11 mouse cellular contexts compared by ENCODE assay signal in genomic region chr11:98034840-98035239, GRCm38 (mm10). TPM values are rescaled to one million over a fixed set of nuclear protein-coding genes. Genes with fewer than 3 reads are reported as not detected.
A peak's percentile ranks its signal among the peaks of the same experiment; 100 is the strongest.
DNase-seq lines count a peak whose midpoint lies in the region; ATAC-seq lines count a peak whose summit lies in the region.
"Had no signal": no experiment of that assay in that cellular context is flagged by ENCODE, and none has a peak within 500 bp of the region (broad histone marks: within the 10 kb centered on the region; RNA-seq: fewer than 3 reads in every experiment).

No protein-coding gene starts in this region.

- intact Hi-C loops in gastrocnemius, postnatal 36 days (cut with DNase I): no loop called here

- H3K27ac ChIP-seq in forebrain, embryonic 15.5 days (replicated peaks): peak overlapping the region; percentile 44
- peak overlapping the region; percentile 31; the same call in 1 of the 2 replicates for H3K27ac ChIP-seq in midbrain, embryonic 11.5 days (ENCODE audit: low read depth, low read length)
- H3K27ac ChIP-seq: liver, embryonic 13.5 days had no signal

- 13% methylated on average over 4 of the region's 4 CpGs for WGBS in forebrain, embryonic 15.5 days
- WGBS in midbrain, embryonic 11.5 days: 21% methylated on average over 4 of the region's 4 CpGs

- H3K9ac ChIP-seq in forebrain, embryonic 15.5 days (replicated peaks): no peak overlapping the region
- H3K9ac ChIP-seq in midbrain, embryonic 11.5 days (ENCODE audit: low read length): peak overlapping the region; percentile 25; the same call in 1 of the 2 replicates
- H3K9ac ChIP-seq: liver, embryonic 13.5 days had no signal

- peak; percentile 28; the same call in 1 of the 2 replicates for ATAC-seq in forebrain, embryonic 15.5 days (replicated peaks)
- peak; percentile 47; the same call in 1 of the 2 replicates for ATAC-seq in midbrain, embryonic 11.5 days (ENCODE audit: low FRiP score)

- H3K36me3 ChIP-seq in forebrain, embryonic 15.5 days: peaks cover 14% of the 10 kb centered on the region
- peaks cover 4% of the 10 kb centered on the region; the same call in 1 of the 2 replicates for H3K36me3 ChIP-seq in midbrain, embryonic 11.5 days (ENCODE audit: control insufficient read depth, insufficient read depth, low read length)

- DNase-seq in gastrocnemius, postnatal 10 days: peak; percentile 12
- DNase-seq in gastrocnemius, postnatal 36 days: no peak
- DNase-seq in brain, adult 2 months (ENCODE audit: low read depth, low spot score): peak; percentile 63
- peak; percentile 90 for DNase-seq in midbrain, embryonic 11.5 days (ENCODE audit: low spot score, missing footprints)
- no peak for DNase-seq in adrenal gland, postnatal 10 days
- no peak for DNase-seq in urinary bladder, postnatal 25 days (ENCODE audit: low spot score)
- no peak for DNase-seq in spleen, adult 18-20 months
- DNase-seq: kidney, postnatal 14 days; liver, embryonic 13.5 days had no signal

- H3K4me3 ChIP-seq in forebrain, embryonic 15.5 days: no peak overlapping the region
- no peak overlapping the region for H3K4me3 ChIP-seq in midbrain, embryonic 11.5 days (ENCODE audit: low read depth, low read length)
- H3K4me3 ChIP-seq: erythroblast, embryonic 14.5 days; liver, embryonic 13.5 days had no signal

- H3K9me3 ChIP-seq in forebrain, embryonic 15.5 days: no peaks in the 10 kb centered on the region
- no peaks in the 10 kb centered on the region for H3K9me3 ChIP-seq in midbrain, embryonic 11.5 days (ENCODE audit: control insufficient read depth, low read length)
- H3K9me3 ChIP-seq: liver, embryonic 13.5 days had no signal

- H3K27me3 ChIP-seq in forebrain, embryonic 15.5 days: peaks cover 10% of the 10 kb centered on the region; the same call in 1 of the 2 replicates
- peaks cover 10% of the 10 kb centered on the region for H3K27me3 ChIP-seq in midbrain, embryonic 11.5 days (ENCODE audit: control insufficient read depth, insufficient read depth, low read length)

- H3K4me1 ChIP-seq in forebrain, embryonic 15.5 days: peaks cover 27% of the 10 kb centered on the region
- H3K4me1 ChIP-seq in midbrain, embryonic 11.5 days (ENCODE audit: control insufficient read depth, insufficient read depth, low read length): peaks cover 12% of the 10 kb centered on the region

- H3K4me2 ChIP-seq in forebrain, embryonic 15.5 days (replicated peaks): no peak overlapping the region
- no peak overlapping the region for H3K4me2 ChIP-seq in midbrain, embryonic 11.5 days
- H3K4me2 ChIP-seq: liver, embryonic 13.5 days had no signal

RNA-seq across cellular contexts. Expression of gene Rpl19, which starts 8.3 kb away (rescaled TPM):
- total RNA-seq in gastrocnemius, postnatal 10 days (2021): 100 to 1,000 TPM; 848 to 925 TPM
- 100 to 1,000 TPM; 368 to 452 TPM for total RNA-seq in gastrocnemius, postnatal 36 days (2021)
- polyA plus RNA-seq in forebrain, embryonic 15.5 days (2015; fragmentation: Nextera tagmentation; extraction: Ambion mirVana): 667 and 700 TPM in 2 replicates
- 945 and 991 TPM in 2 replicates for polyA plus RNA-seq in midbrain, embryonic 11.5 days (2014; fragmentation: Nextera tagmentation; extraction: Ambion mirVana)
- total RNA-seq in adrenal gland, postnatal 10 days (2021): 1,000 to 10,000 TPM; 1,275 to 1,278 TPM

RNA-seq across cellular contexts. Expression of gene Cacnb1, which starts 12.0 kb away (rescaled TPM):
- total RNA-seq in gastrocnemius, postnatal 10 days (2021): 100 to 1,000 TPM; 313 to 347 TPM
- total RNA-seq in gastrocnemius, postnatal 36 days (2021): 100 to 1,000 TPM; 215 to 243 TPM
- 40.7 and 41.5 TPM in 2 replicates for polyA plus RNA-seq in forebrain, embryonic 15.5 days (2015; fragmentation: Nextera tagmentation; extraction: Ambion mirVana)
- 9.7 and 10.3 TPM in 2 replicates for polyA plus RNA-seq in midbrain, embryonic 11.5 days (2014; fragmentation: Nextera tagmentation; extraction: Ambion mirVana)
- 10 to 100 TPM; 11.7 to 29.3 TPM for total RNA-seq in adrenal gland, postnatal 10 days (2021)

RNA-seq across cellular contexts. Expression of gene Stac2, which starts 18.4 kb away (rescaled TPM):
- under 1 TPM; 0.26 to 0.36 TPM for total RNA-seq in gastrocnemius, postnatal 10 days (2021)
- total RNA-seq in gastrocnemius, postnatal 36 days (2021): under 1 TPM; 0.07 to 0.15 TPM
- polyA plus RNA-seq in forebrain, embryonic 15.5 days (2015; fragmentation: Nextera tagmentation; extraction: Ambion mirVana): 2.9 and 3.2 TPM in 2 replicates
- 0.37 and 0.47 TPM in 2 replicates for polyA plus RNA-seq in midbrain, embryonic 11.5 days (2014; fragmentation: Nextera tagmentation; extraction: Ambion mirVana)
- total RNA-seq in adrenal gland, postnatal 10 days (2021): 1 to 10 TPM; 1.8 to 3.1 TPM
- polyA plus RNA-seq: erythroblast, embryonic 14.5 days had no signal

RNA-seq across cellular contexts. Expression of gene Arl5c, which starts 38.9 kb away (rescaled TPM):
- total RNA-seq in gastrocnemius, postnatal 10 days (2021): 1 to 10 TPM in 1 of 2 experiments, under 1 TPM in 1; 0.82 to 1.8 TPM
- total RNA-seq in gastrocnemius, postnatal 36 days (2021): under 1 TPM; 0.32 to 0.79 TPM
- polyA plus RNA-seq in forebrain, embryonic 15.5 days (2015; fragmentation: Nextera tagmentation; extraction: Ambion mirVana): 6.9 and 7.0 TPM in 2 replicates
- 6.7 and 8.9 TPM in 2 replicates for polyA plus RNA-seq in midbrain, embryonic 11.5 days (2014; fragmentation: Nextera tagmentation; extraction: Ambion mirVana)
- total RNA-seq in adrenal gland, postnatal 10 days (2021): 1 to 10 TPM; 3.1 to 3.8 TPM
- polyA plus RNA-seq: erythroblast, embryonic 14.5 days had no signal

RNA-seq across cellular contexts. Expression of gene Plxdc1, which starts 48.6 kb away (rescaled TPM):
- 10 to 100 TPM in 1 of 2 experiments, 1 to 10 TPM in 1; 8.3 to 10.7 TPM for total RNA-seq in gastrocnemius, postnatal 10 days (2021)
- total RNA-seq in gastrocnemius, postnatal 36 days (2021): 1 to 10 TPM; 2.8 to 3.7 TPM
- 0.65 and 0.89 TPM in 2 replicates for polyA plus RNA-seq in forebrain, embryonic 15.5 days (2015; fragmentation: Nextera tagmentation; extraction: Ambion mirVana)
- 0.14 TPM in 1 of 2 replicates, not detected in the other for polyA plus RNA-seq in midbrain, embryonic 11.5 days (2014; fragmentation: Nextera tagmentation; extraction: Ambion mirVana)
- total RNA-seq in adrenal gland, postnatal 10 days (2021): 1 to 10 TPM; 3.4 to 7.2 TPM

Comparison
In these comparisons a context has a peak if more than half of its experiments do, and no peak if none do; other contexts are left out.
1. DNase-seq: peak in gastrocnemius, postnatal 10 days (single experiment), brain, adult 2 months (single experiment) and midbrain, embryonic 11.5 days (single experiment); none in gastrocnemius, postnatal 36 days (0 of 2), adrenal gland, postnatal 10 days (single experiment), urinary bladder, postnatal 25 days (single experiment) and spleen, adult 18-20 months (0 of 2).
2. RNA of gene Cacnb1, which starts 12.0 kb away (total RNA-seq): 313 to 347 TPM in gastrocnemius, postnatal 10 days and 215 to 243 TPM in gastrocnemius, postnatal 36 days; 11.7 to 29.3 TPM in adrenal gland, postnatal 10 days; every median in the first group is over 4 times any median in the second.